Mouse (Mus musculus): Measurements from ENCODE around the gene BC049730. TPM values are rescaled to one million over a fixed set of nuclear protein-coding genes. Genes with fewer than 3 reads are reported as not detected.

The BC049730 gene
- total RNA-seq, 2 experiments from 2014 or later = not detected

- no peak for ATAC-seq (replicated peaks; ENCODE audit: low FRiP score, poor library complexity, severe bottlenecking)
These were observed 51.2 kb downstream of the BC049730 start, which contains the start of gene Cd177 for GRCm38 (mm10) chr7:24760211-24760610. Gene Cd177, minus strand, starts transcription at chr7:24760311.

GRCm38 (mm10) chr7:24761161-24761560, 52.1 kb downstream of the BC049730 start:
- no peak for ATAC-seq (replicated peaks; ENCODE audit: low FRiP score, poor library complexity, severe bottlenecking)

- no peak for ATAC-seq (replicated peaks; ENCODE audit: low FRiP score, poor library complexity, severe bottlenecking)
These were observed 53.5 kb downstream of the BC049730 start for GRCm38 (mm10) chr7:24762574-24762973.

Other genes starting within 250 kb of the BC049730 start
- gene Plaur, start 246.8 kb upstream of the BC049730 start, total RNA-seq (2015; ENCODE audit: low replicate concordance) = 28.4 and 30.9 TPM in 2 replicates
- gene Plaur, start 246.8 kb upstream of the BC049730 start, total RNA-seq (2017; ENCODE audit: low replicate concordance) = 19.4 and 34.9 TPM in 2 replicates
- gene Cadm4, start 227.2 kb upstream of the BC049730 start, total RNA-seq (2015; ENCODE audit: low replicate concordance) = not detected in 2 replicates
- 0.77 TPM in 1 of 2 replicates, not detected in the other for gene Cadm4, start 227.2 kb upstream of the BC049730 start, total RNA-seq (2017; ENCODE audit: low replicate concordance)
- gene Zfp428, start 202.2 kb upstream of the BC049730 start, total RNA-seq (2015; ENCODE audit: low replicate concordance) = not detected in 2 replicates
- not detected in 2 replicates for gene Zfp428, start 202.2 kb upstream of the BC049730 start, total RNA-seq (2017; ENCODE audit: low replicate concordance)
- gene AC161166.1, start 196.8 kb upstream of the BC049730 start, total RNA-seq (2015; ENCODE audit: low replicate concordance) = not detected in 2 replicates
- gene AC161166.1, start 196.8 kb upstream of the BC049730 start, total RNA-seq (2017; ENCODE audit: low replicate concordance) = not detected in 2 replicates
- 0.42 TPM in 1 of 2 replicates, not detected in the other for gene Irgq, start 178.6 kb upstream of the BC049730 start, total RNA-seq (2015; ENCODE audit: low replicate concordance)
- gene Irgq, start 178.6 kb upstream of the BC049730 start, total RNA-seq (2017; ENCODE audit: low replicate concordance) = 1.4 and 1.6 TPM in 2 replicates
- not detected in 2 replicates for gene Pinlyp, start 163.1 kb upstream of the BC049730 start, total RNA-seq (2015; ENCODE audit: low replicate concordance)
- not detected in 2 replicates for gene Pinlyp, start 163.1 kb upstream of the BC049730 start, total RNA-seq (2017; ENCODE audit: low replicate concordance)
- gene Xrcc1, start 163.0 kb upstream of the BC049730 start, total RNA-seq (2015; ENCODE audit: low replicate concordance) = 7.5 and 9.4 TPM in 2 replicates
- gene Xrcc1, start 163.0 kb upstream of the BC049730 start, total RNA-seq (2017; ENCODE audit: low replicate concordance) = 15.9 and 18.0 TPM in 2 replicates
- gene Ethe1, start 121.7 kb upstream of the BC049730 start, total RNA-seq (2015; ENCODE audit: low replicate concordance) = 22.3 and 28.0 TPM in 2 replicates
- gene Ethe1, start 121.7 kb upstream of the BC049730 start, total RNA-seq (2017; ENCODE audit: low replicate concordance) = 9.5 and 10.7 TPM in 2 replicates
- not detected in 2 replicates for gene Zfp575, start 121.6 kb upstream of the BC049730 start, total RNA-seq (2015; ENCODE audit: low replicate concordance)
- not detected in 2 replicates for gene Zfp575, start 121.6 kb upstream of the BC049730 start, total RNA-seq (2017; ENCODE audit: low replicate concordance)
- 0.84 TPM in 1 of 2 replicates, not detected in the other for gene Phldb3, start 98.5 kb upstream of the BC049730 start, total RNA-seq (2015; ENCODE audit: low replicate concordance)
- gene Phldb3, start 98.5 kb upstream of the BC049730 start, total RNA-seq (2017; ENCODE audit: low replicate concordance) = 0.85 and 3.2 TPM in 2 replicates
- gene Lypd3, start 72.7 kb upstream of the BC049730 start, total RNA-seq (2015; ENCODE audit: low replicate concordance) = not detected in 2 replicates
- not detected in 2 replicates for gene Lypd3, start 72.7 kb upstream of the BC049730 start, total RNA-seq (2017; ENCODE audit: low replicate concordance)
- not detected in 2 replicates for gene Tex101, start 32.6 kb upstream of the BC049730 start, total RNA-seq (2015; ENCODE audit: low replicate concordance)
- gene Tex101, start 32.6 kb upstream of the BC049730 start, total RNA-seq (2017; ENCODE audit: low replicate concordance) = not detected in 2 replicates
- gene Gm4763, start 17.7 kb downstream of the BC049730 start, total RNA-seq (2015; ENCODE audit: low replicate concordance) = not detected in 2 replicates
- gene Gm4763, start 17.7 kb downstream of the BC049730 start, total RNA-seq (2017; ENCODE audit: low replicate concordance) = not detected in 2 replicates
- 66.3 and 90.3 TPM in 2 replicates for gene Cd177, start 51.1 kb downstream of the BC049730 start, total RNA-seq (2015; ENCODE audit: low replicate concordance)
- gene Cd177, start 51.1 kb downstream of the BC049730 start, total RNA-seq (2017; ENCODE audit: low replicate concordance) = 93.1 and 113 TPM in 2 replicates
- gene Ceacam10, start 68.0 kb downstream of the BC049730 start, total RNA-seq (2015; ENCODE audit: low replicate concordance) = 5.4 and 9.2 TPM in 2 replicates
- 3.9 and 9.7 TPM in 2 replicates for gene Ceacam10, start 68.0 kb downstream of the BC049730 start, total RNA-seq (2017; ENCODE audit: low replicate concordance)
- not detected in 2 replicates for gene Gm9844, start 153.0 kb downstream of the BC049730 start, total RNA-seq (2015; ENCODE audit: low replicate concordance)
- 1.4 TPM in 1 of 2 replicates, not detected in the other for gene Gm9844, start 153.0 kb downstream of the BC049730 start, total RNA-seq (2017; ENCODE audit: low replicate concordance)
- gene Lypd4, start 160.7 kb downstream of the BC049730 start, total RNA-seq (2015; ENCODE audit: low replicate concordance) = not detected in 2 replicates
- not detected in 2 replicates for gene Lypd4, start 160.7 kb downstream of the BC049730 start, total RNA-seq (2017; ENCODE audit: low replicate concordance)
- gene Dmrtc2, start 160.8 kb downstream of the BC049730 start, total RNA-seq (2015; ENCODE audit: low replicate concordance) = not detected in 2 replicates
- not detected in 2 replicates for gene Dmrtc2, start 160.8 kb downstream of the BC049730 start, total RNA-seq (2017; ENCODE audit: low replicate concordance)
- gene Rps19, start 175.1 kb downstream of the BC049730 start, total RNA-seq (2015; ENCODE audit: low replicate concordance) = 474 and 634 TPM in 2 replicates
- gene Rps19, start 175.1 kb downstream of the BC049730 start, total RNA-seq (2017; ENCODE audit: low replicate concordance) = 204 and 237 TPM in 2 replicates
- gene Cd79a, start 188.1 kb downstream of the BC049730 start, total RNA-seq (2015; ENCODE audit: low replicate concordance) = 0.84 and 0.96 TPM in 2 replicates
- gene Cd79a, start 188.1 kb downstream of the BC049730 start, total RNA-seq (2017; ENCODE audit: low replicate concordance) = 0.43 TPM in 1 of 2 replicates, not detected in the other
- gene Arhgef1, start 193.7 kb downstream of the BC049730 start, total RNA-seq (2015; ENCODE audit: low replicate concordance) = 39.7 and 42.3 TPM in 2 replicates
- gene Arhgef1, start 193.7 kb downstream of the BC049730 start, total RNA-seq (2017; ENCODE audit: low replicate concordance) = 25.0 and 31.2 TPM in 2 replicates
- gene Gm4881, start 235.3 kb downstream of the BC049730 start, total RNA-seq (2015; ENCODE audit: low replicate concordance) = not detected in 2 replicates
- gene Gm4881, start 235.3 kb downstream of the BC049730 start, total RNA-seq (2017; ENCODE audit: low replicate concordance) = not detected in 2 replicates